Mouse (Mus musculus): ENCODE results near the gene Mlkl. TPM values are rescaled to one million over a fixed set of nuclear protein-coding genes. Genes with fewer than 3 reads are reported as not detected.
A peak's percentile ranks its signal among the peaks of the same experiment; 100 is the strongest.
"Not testable (repeated sequence)": the region's sequence is repeated elsewhere in the genome, so short reads cannot be mapped to it uniquely, and the experiment has no call there.

Mlkl gene
- total and polyA plus RNA-seq, 3 experiments: 0.72 to 7.9 (median 1.5) TPM

- Histone ChIP-seq H3K36me3 (replicated peaks in 1 of 2; ENCODE audit: control insufficient read depth in 1 of 2, insufficient read depth in 1 of 2, low read length in 1 of 2) (peaks cover 24 to 27% of the 10 kb centered on the region in 2 experiments), H3K27ac (ENCODE audit: insufficient read depth, low read depth) (no peak overlapping the region), H3K4me2 (ENCODE audit: insufficient read depth, low read depth, poor library complexity, severe bottlenecking) (no peak overlapping the region), H3K27me3 (replicated peaks) (no peaks in the 10 kb centered on the region), H3K9me3 (replicated peaks; ENCODE audit: low read length) (peaks cover 16% of the 10 kb centered on the region), H3K79me2 (replicated peaks; ENCODE audit: control insufficient read depth, extremely low read depth, insufficient read depth, poor library complexity, severe bottlenecking) (no peaks in the 10 kb centered on the region), H3K9ac (ENCODE audit: insufficient read depth, low read depth) (no peak overlapping the region), H3K4me1 (ENCODE audit: control insufficient read depth in 1 of 2, insufficient read depth in 2 of 2) (no peaks in the 10 kb centered on the region), H3K4me3 (replicated peaks in 1 of 3; ENCODE audit: low read depth in 2 of 3, low read length in 2 of 3, poor library complexity in 1 of 3) (no peak overlapping the region)
- no peak for DNase-seq (ENCODE audit: extremely low read depth)
- in situ Hi-C loops (cut with MboI; ENCODE audit: low pct_ligation_motif_present, low pct_unique_long_range_greater_than_20kb, low sequenced_read_pairs): no loop called here
- no peak for TF ChIP-seq POLR2A (IDR thresholded peaks at IDR 0.05; ENCODE audit: low read depth, low read length)
- 0 out of 4 replicates have a peak, but pooled peaks of 1 of the 2 experiments have one; percentile 1 for TF ChIP-seq CTCF (conservative IDR thresholded peaks at IDR 0.05 in 1 of 2, IDR thresholded peaks at IDR 0.05 in 1 of 2; ENCODE audit: low read depth in 2 of 2, low read length in 2 of 2)
- dilution Hi-C loops (cut with MboI; ENCODE audit: extremely low pct_ligation_motif_present, extremely low pct_unique_long_range_greater_than_20kb, low sequenced_read_pairs): no loop called here
Observed at GRCm38 (mm10) chr8:111268277-111268676, 69.7 kb downstream of the Mlkl start.

GRCm38 (mm10) chr8:111266161-111266560, 71.8 kb downstream of the Mlkl start:
- in situ Hi-C loops (cut with MboI; ENCODE audit: low pct_ligation_motif_present, low pct_unique_long_range_greater_than_20kb, low sequenced_read_pairs); H3K4me3 ChIP-seq (replicated peaks in 1 of 3; ENCODE audit: low read depth in 2 of 3, low read length in 2 of 3, poor library complexity in 1 of 3); H3K27ac ChIP-seq (ENCODE audit: insufficient read depth, low read depth); H3K4me2 ChIP-seq (ENCODE audit: insufficient read depth, low read depth, poor library complexity, severe bottlenecking); H3K79me2 ChIP-seq (replicated peaks; ENCODE audit: control insufficient read depth, extremely low read depth, insufficient read depth, poor library complexity, severe bottlenecking); H3K9ac ChIP-seq (ENCODE audit: insufficient read depth, low read depth); H3K27me3 ChIP-seq (replicated peaks); dilution Hi-C loops (cut with MboI; ENCODE audit: extremely low pct_ligation_motif_present, extremely low pct_unique_long_range_greater_than_20kb, low sequenced_read_pairs); H3K4me1 ChIP-seq (ENCODE audit: control insufficient read depth in 1 of 2, insufficient read depth in 2 of 2); DNase-seq (ENCODE audit: extremely low read depth): not testable (repeated sequence)
- peaks cover 14 to 18% of the 10 kb centered on the region in 2 experiments for H3K36me3 ChIP-seq (replicated peaks in 1 of 2; ENCODE audit: control insufficient read depth in 1 of 2, insufficient read depth in 1 of 2, low read length in 1 of 2)
- H3K9me3 ChIP-seq (replicated peaks; ENCODE audit: low read length): peaks cover 16% of the 10 kb centered on the region

GRCm38 (mm10) chr8:111264693-111265220, 73.2 kb downstream of the Mlkl start:
- no peak for TF ChIP-seq USF2 (conservative IDR thresholded peaks at IDR 0.05; ENCODE audit: low read depth, low read length)
- no peak for TF ChIP-seq UBTF (IDR thresholded peaks at IDR 0.05; ENCODE audit: low read depth, low read length)
- TF ChIP-seq PAX5 (IDR thresholded peaks at IDR 0.05; ENCODE audit: low read length): no peak
- TF ChIP-seq GABPA (IDR thresholded peaks at IDR 0.05; ENCODE audit: insufficient replicate concordance, low read depth, low read length): no peak
- no peak for TF ChIP-seq CTCF (conservative IDR thresholded peaks at IDR 0.05 in 1 of 2, IDR thresholded peaks at IDR 0.05 in 1 of 2; ENCODE audit: low read depth in 2 of 2, low read length in 2 of 2)
- no peak for TF ChIP-seq TCF12 (IDR thresholded peaks at IDR 0.05; ENCODE audit: low read depth, low read length)
- no peak for TF ChIP-seq ZKSCAN1 (IDR thresholded peaks at IDR 0.05; ENCODE audit: borderline replicate concordance, low read depth, low read length)
- no peak for TF ChIP-seq NELFE (IDR thresholded peaks at IDR 0.05; ENCODE audit: low read depth, low read length)
- TF ChIP-seq TBP (conservative IDR thresholded peaks at IDR 0.05; ENCODE audit: low read depth, low read length): no peak
- TF ChIP-seq ZMIZ1 (IDR thresholded peaks at IDR 0.05; ENCODE audit: low read depth, low read length): no peak
- no peak for TF ChIP-seq ETS1 (conservative IDR thresholded peaks at IDR 0.05; ENCODE audit: low read depth, low read length)
- no peak for TF ChIP-seq MYC (IDR thresholded peaks at IDR 0.05; ENCODE audit: low read depth, low read length)
- no peak for TF ChIP-seq ELF1 (IDR thresholded peaks at IDR 0.05; ENCODE audit: low read depth, low read length)
- Histone ChIP-seq H3K4me3 (replicated peaks in 1 of 3; ENCODE audit: low read depth in 2 of 3, low read length in 2 of 3, poor library complexity in 1 of 3) (no peak overlapping the region), H3K36me3 (replicated peaks in 1 of 2; ENCODE audit: control insufficient read depth in 1 of 2, insufficient read depth in 1 of 2, low read length in 1 of 2) (peaks cover under 1 to 9% of the 10 kb centered on the region in 2 experiments), H3K27ac (ENCODE audit: insufficient read depth, low read depth) (no peak overlapping the region), H3K4me1 (ENCODE audit: control insufficient read depth in 1 of 2, insufficient read depth in 2 of 2) (peaks cover 0 to 6% of the 10 kb centered on the region in 2 experiments; a peak in 1 of 4 replicates), H3K79me2 (replicated peaks; ENCODE audit: control insufficient read depth, extremely low read depth, insufficient read depth, poor library complexity, severe bottlenecking) (no peaks in the 10 kb centered on the region), H3K9ac (ENCODE audit: insufficient read depth, low read depth) (no peak overlapping the region), H3K27me3 (replicated peaks) (no peaks in the 10 kb centered on the region), H3K9me3 (replicated peaks; ENCODE audit: low read length) (peaks cover 16% of the 10 kb centered on the region), H3K4me2 (ENCODE audit: insufficient read depth, low read depth, poor library complexity, severe bottlenecking) (no peak overlapping the region)
- dilution Hi-C loops (cut with MboI; ENCODE audit: extremely low pct_ligation_motif_present, extremely low pct_unique_long_range_greater_than_20kb, low sequenced_read_pairs): no loop called here
- in situ Hi-C loops (cut with MboI; ENCODE audit: low pct_ligation_motif_present, low pct_unique_long_range_greater_than_20kb, low sequenced_read_pairs): no loop called here
- no peak for DNase-seq (ENCODE audit: extremely low read depth)

Data from CH12.LX (cell line).